Mouse (Mus musculus) hindbrain, embryonic 15.5 days (tissue): ENCODE results near the gene Cldn4. TPM values are rescaled to one million over a fixed set of nuclear protein-coding genes. Genes with fewer than 3 reads are reported as not detected.
A peak's percentile ranks its signal among the peaks of the same experiment; 100 is the strongest.
"Not testable (repeated sequence)": the region's sequence is repeated elsewhere in the genome, so short reads cannot be mapped to it uniquely, and the experiment has no call there.

ENCODE experiments used
- ATAC-seq: fragments of 200-750 bp; cut with Nextera tagmentation; 2 replicates; pipeline ENCODE4 v1.8.0; 2017; ENCODE audit warnings: low read depth, moderate number of reproducible peaks, moderate TSS enrichment; ENCODE audit not compliant: low FRiP score
- H3K27ac ChIP-seq: fragments of 300-500 bp; sonication (generic); replicated peaks from 2 replicates; pipeline ENCODE4 v1.5.1; 2015; ENCODE audit warnings: mild to moderate bottlenecking, inconsistent platforms
- H3K27me3 ChIP-seq: fragments of 300-500 bp; sonication (generic); 2 replicates; pipeline ENCODE4 v1.6.1; 2015; ENCODE audit warnings: control low read depth, inconsistent platforms
- H3K36me3 ChIP-seq: fragments of 300-500 bp; sonication (generic); 2 replicates; pipeline ENCODE4 v1.6.1; 2015; ENCODE audit warnings: control low read depth, inconsistent platforms
- H3K4me1 ChIP-seq: fragments of 300-500 bp; sonication (generic); replicated peaks from 2 replicates; pipeline ENCODE4 v1.6.1; 2015; ENCODE audit warnings: control low read depth, inconsistent platforms
- H3K4me2 ChIP-seq: fragments of 300-500 bp; sonication (generic); 2 replicates; pipeline ENCODE4 v1.6.1; 2015; ENCODE audit warnings: moderate library complexity, mild to moderate bottlenecking, inconsistent platforms
- H3K4me3 ChIP-seq: fragments of 300-500 bp; sonication (generic); 2 replicates; pipeline ENCODE4 v1.5.1; 2015; ENCODE audit warnings: mild to moderate bottlenecking, inconsistent platforms
- H3K9ac ChIP-seq: fragments of 300-500 bp; sonication (generic); 2 replicates; pipeline ENCODE4 v1.6.1; 2015; ENCODE audit warnings: inconsistent platforms
- H3K9me3 ChIP-seq: fragments of 300-500 bp; sonication (generic); 2 replicates; pipeline ENCODE4 v1.6.1; 2016; ENCODE audit warnings: control low read depth, inconsistent platforms
- WGBS: fragments of 180-500 bp; shearing (Covaris S2); methylation state at CpG from one replicate; pipeline ENCODE4 v1.1.7; 2015; 5-methylcytosine and 5-hydroxymethylcytosine counted together
- polyA plus RNA-seq: library from polyadenylated mRNA; unstranded; fragments of >200 nt; fragmentation: Nextera tagmentation; extraction: Ambion mirVana; gene quantifications from 2 replicates; pipeline ENCODE4 v1.2.1, GENCODE M21; 2015

The Cldn4 gene
- polyA plus RNA-seq, 1 experiment from 2014 or later = 0.10 TPM

DNA sequence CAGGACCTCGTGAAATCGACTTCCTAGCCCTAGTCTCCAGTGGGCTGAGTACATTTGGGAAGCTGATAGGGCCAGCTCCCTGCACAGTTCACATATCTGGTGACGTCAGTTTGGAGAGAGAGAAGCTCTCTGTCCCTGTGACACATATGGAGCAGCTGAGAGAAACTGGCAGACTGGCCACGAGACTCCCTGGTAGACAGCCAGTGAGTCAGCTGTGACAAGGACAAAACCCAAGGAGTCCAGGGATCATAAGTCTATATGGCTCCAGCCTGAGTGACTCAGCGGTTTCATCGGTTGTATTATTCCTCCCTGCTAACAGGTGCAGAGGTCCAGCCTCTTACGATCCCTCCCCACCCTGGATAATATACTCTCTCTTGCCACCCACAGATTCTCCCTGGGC lies 12.4 kb upstream of the Cldn4 start:
- ATAC-seq = no peak
- no peaks in the 10 kb centered on the region for H3K36me3 ChIP-seq
- H3K4me2 ChIP-seq = no peak overlapping the region
- H3K4me3 ChIP-seq = no peak overlapping the region
- no peaks in the 10 kb centered on the region for H3K4me1 ChIP-seq
- H3K9ac ChIP-seq = no peak overlapping the region
- no peaks in the 10 kb centered on the region for H3K27me3 ChIP-seq
- H3K9me3 ChIP-seq = no peaks in the 10 kb centered on the region
- no peak overlapping the region for H3K27ac ChIP-seq
- 79% methylated on average over 7 of the region's 7 CpGs for WGBS

GRCm38 (mm10) chr5:134955491-134955890 lies 8.8 kb upstream of the Cldn4 start:
- no peak for ATAC-seq
- Histone ChIP-seq H3K4me2 (no peak overlapping the region), H3K36me3 (no peaks in the 10 kb centered on the region), H3K4me1 (no peaks in the 10 kb centered on the region), H3K27me3 (no peaks in the 10 kb centered on the region), H3K9me3 (no peaks in the 10 kb centered on the region), H3K27ac (no peak overlapping the region), H3K4me3 (no peak overlapping the region), H3K9ac (no peak overlapping the region)
- 92% methylated on average over 5 of the region's 5 CpGs for WGBS

DNA sequence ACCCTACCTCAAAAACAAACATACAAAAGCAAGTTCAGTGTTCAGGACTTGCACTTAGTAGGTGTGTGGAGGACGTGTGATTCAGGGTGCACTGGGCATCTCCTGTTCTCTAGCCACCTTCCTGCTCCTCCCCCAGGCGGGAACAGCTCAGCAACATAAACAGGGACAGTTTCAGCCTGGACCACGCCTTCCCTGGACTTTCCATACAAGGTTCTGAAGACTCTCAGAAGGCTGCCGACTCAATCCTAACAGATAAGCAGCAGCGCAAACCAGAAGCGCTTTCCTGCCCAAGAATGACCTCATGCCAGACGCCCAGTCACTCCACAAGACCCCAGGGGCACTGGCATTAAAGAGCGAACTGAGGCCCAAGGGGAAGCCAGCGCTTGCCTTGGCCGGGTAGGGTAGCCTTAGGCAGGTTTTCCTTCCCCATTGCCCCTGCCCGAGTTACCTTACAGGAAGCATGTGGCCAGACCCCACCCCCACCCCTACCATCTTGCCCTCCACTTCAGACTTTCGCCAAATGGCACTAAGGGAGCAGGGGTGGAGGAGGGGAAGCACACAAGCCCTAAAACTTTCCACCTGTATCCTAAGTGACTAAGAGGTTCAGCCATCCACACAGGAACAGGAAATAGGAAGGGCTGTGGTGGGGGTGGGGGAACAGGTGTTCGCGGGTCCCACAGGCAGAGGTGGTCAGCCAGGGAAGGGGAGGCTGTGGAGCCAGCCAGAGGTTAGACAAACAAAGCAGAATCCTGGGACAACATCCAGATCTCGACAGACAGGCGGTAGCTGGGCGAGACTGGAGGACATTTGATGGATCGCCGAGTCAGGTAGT lies 4.5 kb upstream of the Cldn4 start:
- H3K9ac ChIP-seq = no peak overlapping the region
- H3K4me1 ChIP-seq = 0 out of 2 replicates have a peak, but pooled peaks cover 2% of the 10 kb centered on the region
- no peak overlapping the region for H3K4me2 ChIP-seq
- H3K4me3 ChIP-seq = no peak overlapping the region
- H3K27me3 ChIP-seq = peaks cover 8% of the 10 kb centered on the region
- 46% methylated on average over 19 of the region's 19 CpGs for WGBS
- no peak for ATAC-seq
- H3K9me3 ChIP-seq = no peaks in the 10 kb centered on the region
- no peak overlapping the region for H3K27ac ChIP-seq
- no peaks in the 10 kb centered on the region for H3K36me3 ChIP-seq

GRCm38 (mm10) chr5:134948085-134948439 lies 1.3 kb upstream of the Cldn4 start:
- WGBS = 72% methylated on average over 4 of the region's 4 CpGs
- no peak overlapping the region for H3K4me3 ChIP-seq
- no peaks in the 10 kb centered on the region for H3K36me3 ChIP-seq
- peaks cover 21% of the 10 kb centered on the region for H3K27me3 ChIP-seq
- H3K4me1 ChIP-seq = 0 out of 2 replicates have a peak, but pooled peaks cover 2% of the 10 kb centered on the region
- no peak for ATAC-seq
- H3K9ac ChIP-seq = no peak overlapping the region
- H3K4me2 ChIP-seq = no peak overlapping the region
- no peak overlapping the region for H3K27ac ChIP-seq
- no peaks in the 10 kb centered on the region for H3K9me3 ChIP-seq

DNA sequence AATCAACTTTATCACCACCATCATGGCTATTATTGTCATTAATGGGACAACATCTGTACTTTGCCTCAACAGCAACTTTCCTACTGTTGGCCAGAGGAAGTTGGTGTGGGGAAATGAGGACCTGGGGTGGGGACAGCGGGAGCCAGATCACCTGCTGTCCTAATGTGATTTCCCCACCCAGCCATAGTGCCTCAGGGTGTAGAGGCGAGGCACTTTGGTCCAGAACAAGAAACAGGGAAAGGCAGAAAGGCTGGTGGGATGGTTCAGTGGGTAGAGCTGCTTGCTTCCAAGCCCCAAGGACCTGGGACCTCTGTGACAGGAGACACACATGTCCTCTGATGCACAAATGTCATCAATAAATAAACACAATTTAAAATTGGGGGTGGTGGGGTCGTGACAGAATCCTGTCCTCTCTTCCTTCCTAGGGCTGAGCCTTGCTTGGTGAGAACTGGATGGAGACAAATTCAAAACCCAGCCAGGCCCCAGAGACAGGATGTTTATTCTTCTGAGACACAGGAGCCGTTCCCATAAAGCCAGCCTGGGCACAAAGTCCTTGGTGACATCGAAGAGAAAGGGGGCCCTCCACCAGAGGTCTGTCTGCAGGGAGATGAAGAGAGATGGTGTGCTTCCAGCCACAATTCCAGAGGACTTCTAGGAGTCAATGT lies 818 bp upstream of the Cldn4 start:
- H3K9me3 ChIP-seq = no peaks in the 10 kb centered on the region
- H3K36me3 ChIP-seq = no peaks in the 10 kb centered on the region
- no peak overlapping the region for H3K27ac ChIP-seq
- 69% methylated on average over 5 of the region's 5 CpGs for WGBS
- no peak overlapping the region for H3K4me2 ChIP-seq
- no peak overlapping the region for H3K4me3 ChIP-seq
- no peak for ATAC-seq
- peaks cover 21% of the 10 kb centered on the region for H3K27me3 ChIP-seq
- H3K4me1 ChIP-seq = 0 out of 2 replicates have a peak, but pooled peaks cover 2% of the 10 kb centered on the region
- no peak overlapping the region for H3K9ac ChIP-seq

- Histone ChIP-seq H3K4me1 (0 out of 2 replicates have a peak, but pooled peaks cover 2% of the 10 kb centered on the region), H3K4me3 (no peak overlapping the region), H3K27me3 (peaks cover 21% of the 10 kb centered on the region), H3K9ac (no peak overlapping the region), H3K27ac (no peak overlapping the region), H3K4me2 (peak overlapping the region; percentile 1; the same call in 1 of the 2 replicates), H3K9me3 (no peaks in the 10 kb centered on the region), H3K36me3 (no peaks in the 10 kb centered on the region)
- ATAC-seq = no peak
- WGBS = 24% methylated on average over 41 of the region's 43 CpGs
Measured at GRCm38 (mm10) chr5:134946063-134946856, 474 bp downstream of the Cldn4 start.

DNA sequence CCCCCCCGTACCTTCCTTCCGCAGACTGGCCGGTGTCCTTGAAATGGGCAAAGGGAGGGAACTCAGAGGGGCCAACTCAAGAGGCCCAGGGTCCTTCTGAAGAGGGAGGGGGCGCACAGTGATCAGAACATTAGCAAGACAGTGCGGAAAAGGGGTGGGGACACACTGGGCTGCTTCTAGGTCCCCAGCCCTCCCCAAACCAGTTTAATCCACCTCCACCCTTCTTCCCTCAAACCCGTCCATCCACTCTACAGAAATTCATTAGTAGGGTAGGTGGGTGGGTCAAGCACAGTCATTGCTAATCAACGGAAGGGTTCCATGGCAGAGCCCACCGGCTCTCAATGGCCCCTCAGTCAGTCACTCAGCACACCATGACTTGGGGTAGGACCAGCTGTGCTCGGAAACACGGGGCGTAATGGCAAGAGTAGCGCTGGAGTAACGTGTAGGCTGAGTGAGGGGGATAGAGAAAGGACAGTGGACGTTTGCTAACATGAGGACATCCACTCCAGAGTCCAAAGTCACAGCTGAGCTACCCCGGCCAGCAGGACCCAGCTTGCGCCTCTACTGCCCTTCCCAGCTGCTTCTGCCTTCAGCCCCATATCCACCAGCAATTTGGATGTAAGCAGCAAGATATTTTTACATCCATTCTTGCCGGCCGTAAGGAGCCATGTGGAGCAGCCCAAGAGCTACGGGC lies 1.3 kb downstream of the Cldn4 start:
- ATAC-seq = no peak
- Histone ChIP-seq H3K4me2 (no peak overlapping the region), H3K27ac (no peak overlapping the region), H3K4me1 (0 out of 2 replicates have a peak, but pooled peaks cover 2% of the 10 kb centered on the region), H3K9ac (no peak overlapping the region), H3K9me3 (no peaks in the 10 kb centered on the region), H3K36me3 (no peaks in the 10 kb centered on the region), H3K27me3 (peaks cover 21% of the 10 kb centered on the region), H3K4me3 (no peak overlapping the region)
- 47% methylated on average over 19 of the region's 19 CpGs for WGBS

GRCm38 (mm10) chr5:134944179-134944578 lies 2.6 kb downstream of the Cldn4 start:
- no peak for ATAC-seq
- no peak overlapping the region for H3K9ac ChIP-seq
- H3K36me3 ChIP-seq = no peaks in the 10 kb centered on the region
- no peak overlapping the region for H3K27ac ChIP-seq
- H3K27me3 ChIP-seq = peaks cover 21% of the 10 kb centered on the region
- H3K4me1 ChIP-seq = 0 out of 2 replicates have a peak, but pooled peaks cover 2% of the 10 kb centered on the region
- WGBS = 78% methylated on average over 5 of the region's 5 CpGs
- H3K9me3 ChIP-seq = no peaks in the 10 kb centered on the region
- H3K4me3 ChIP-seq = no peak overlapping the region
- no peak overlapping the region for H3K4me2 ChIP-seq

- no peak overlapping the region for H3K27ac ChIP-seq
- H3K27me3 ChIP-seq = peaks cover 21% of the 10 kb centered on the region
- H3K4me3 ChIP-seq = no peak overlapping the region
- H3K4me2 ChIP-seq = no peak overlapping the region
- H3K9me3 ChIP-seq = no peaks in the 10 kb centered on the region
- no peak for ATAC-seq
- 0 out of 2 replicates have a peak, but pooled peaks cover 2% of the 10 kb centered on the region for H3K4me1 ChIP-seq
- H3K36me3 ChIP-seq = no peaks in the 10 kb centered on the region
- WGBS = 73% methylated on average over 2 of the region's 2 CpGs
- no peak overlapping the region for H3K9ac ChIP-seq
Measured at GRCm38 (mm10) chr5:134942740-134943139, 4.0 kb downstream of the Cldn4 start.

DNA sequence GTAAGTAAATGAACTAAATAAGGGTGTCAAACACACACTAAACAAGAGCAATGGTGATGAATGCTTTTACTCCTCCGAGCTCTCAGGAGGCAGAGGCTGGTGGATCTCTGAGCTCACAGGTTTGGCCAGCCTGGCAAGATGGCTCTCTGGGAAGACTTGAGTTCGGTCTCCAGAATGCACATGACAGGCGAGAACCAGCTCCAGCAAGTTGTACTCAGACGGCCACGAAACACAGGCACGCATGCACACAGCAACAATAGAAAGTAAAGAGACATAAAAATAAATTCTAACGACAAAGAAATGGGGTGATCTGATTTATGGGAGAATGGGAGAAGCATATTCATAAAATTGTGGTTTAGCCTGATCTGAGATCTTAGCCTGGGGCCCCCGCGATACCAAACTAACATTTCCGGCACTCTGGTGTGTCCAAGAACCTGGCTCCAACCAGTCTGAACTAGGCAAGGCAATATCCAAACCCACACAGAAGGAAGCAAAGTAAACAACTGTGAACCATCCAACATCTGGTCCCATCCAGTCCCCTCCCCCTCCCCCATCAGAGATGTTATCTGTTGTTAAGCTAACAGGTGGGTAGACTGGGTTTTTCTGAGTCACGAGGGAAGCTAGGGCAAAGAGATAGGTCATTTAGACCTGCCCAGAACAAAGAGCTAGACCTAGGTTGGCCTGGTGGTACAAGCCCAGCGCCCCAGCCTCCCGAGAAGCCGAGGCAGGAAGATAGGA lies 5.1 kb downstream of the Cldn4 start:
- Histone ChIP-seq H3K27me3 (peaks cover 16% of the 10 kb centered on the region), H3K27ac (no peak overlapping the region), H3K4me3 (no peak overlapping the region), H3K4me1 (0 out of 2 replicates have a peak, but pooled peaks cover 2% of the 10 kb centered on the region), H3K9me3 (no peaks in the 10 kb centered on the region), H3K9ac (no peak overlapping the region), H3K36me3 (no peaks in the 10 kb centered on the region), H3K4me2 (no peak overlapping the region)
- 86% methylated on average over 14 of the region's 14 CpGs for whole genome bisulfite sequencing
- no peak for ATAC-seq

DNA sequence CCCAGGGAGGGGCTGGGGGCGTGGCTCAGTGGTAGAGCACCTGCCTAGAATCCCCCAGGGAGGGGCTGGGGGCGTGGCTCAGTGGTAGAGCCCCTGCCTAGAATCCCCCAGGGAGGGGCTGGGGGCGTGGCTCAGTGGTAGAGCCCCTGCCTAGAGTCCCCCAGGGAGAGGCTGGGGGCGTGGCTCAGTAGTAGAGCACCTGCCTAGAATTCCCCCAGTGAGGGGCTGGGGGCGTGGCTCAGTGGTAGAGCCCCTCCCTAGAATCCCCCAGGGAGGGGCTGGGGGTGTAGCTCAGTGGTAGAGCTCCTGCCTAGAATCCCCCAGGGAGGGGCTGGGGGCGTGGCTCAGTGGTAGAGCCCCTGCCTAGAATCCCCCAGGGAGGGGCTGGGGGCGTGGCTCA lies 7.2 kb downstream of the Cldn4 start:
- not testable (repeated sequence) for H3K4me1 ChIP-seq, H3K4me3 ChIP-seq
- WGBS = 93% methylated on average over 3 of the region's 7 CpGs

More for the DNA sequence above, 7.2 kb downstream of the Cldn4 start:
- ATAC-seq, H3K4me2 ChIP-seq, H3K9ac ChIP-seq, H3K36me3 ChIP-seq, H3K27ac ChIP-seq, H3K27me3 ChIP-seq, H3K9me3 ChIP-seq: not testable (repeated sequence)
